Mouse (Mus musculus) stomach, embryonic 16.5 days (tissue): ENCODE data around the gene Pip5kl1. TPM values are rescaled to one million over a fixed set of nuclear protein-coding genes. Genes with fewer than 3 reads are reported as not detected.
A peak's percentile ranks its signal among the peaks of the same experiment; 100 is the strongest.

ENCODE experiments used
- ATAC-seq: fragments of 200-750 bp; cut with Nextera tagmentation; 2 replicates; pipeline ENCODE4 v1.8.0; 2017; ENCODE audit warnings: moderate number of reproducible peaks, moderate TSS enrichment; ENCODE audit not compliant: insufficient read depth, low FRiP score
- H3K27ac ChIP-seq: fragments of 300-500 bp; sonication (generic); 2 replicates; pipeline ENCODE4 v1.5.1; 2014; ENCODE audit warnings: low read length
- H3K27me3 ChIP-seq: fragments of 300-500 bp; sonication (generic); 2 replicates; pipeline ENCODE4 v1.6.1; 2014; ENCODE audit warnings: low read length, control low read depth, mixed read lengths; ENCODE audit not compliant: control insufficient read depth, insufficient read depth
- H3K36me3 ChIP-seq: fragments of 300-500 bp; sonication (generic); 2 replicates; pipeline ENCODE4 v1.6.1; 2014; ENCODE audit warnings: low read length; ENCODE audit not compliant: control insufficient read depth, insufficient read depth
- H3K4me1 ChIP-seq: fragments of 300-500 bp; sonication (generic); 2 replicates; pipeline ENCODE4 v1.6.1; 2014; ENCODE audit warnings: low read length, control low read depth, mixed read lengths; ENCODE audit not compliant: control insufficient read depth, insufficient read depth
- H3K4me2 ChIP-seq: fragments of 300-500 bp; sonication (generic); 2 replicates; pipeline ENCODE4 v1.6.1; 2014; ENCODE audit warnings: low read depth, low read length, mixed read lengths
- H3K4me3 ChIP-seq: fragments of 300-500 bp; sonication (generic); replicated peaks from 2 replicates; pipeline ENCODE4 v1.5.1; 2014; ENCODE audit warnings: mild to moderate bottlenecking, low read length
- H3K9ac ChIP-seq: fragments of 300-500 bp; sonication (generic); 2 replicates; pipeline ENCODE4 v1.6.1; 2014; ENCODE audit warnings: low read length
- H3K9me3 ChIP-seq: fragments of 300-500 bp; sonication (generic); replicated peaks from 2 replicates; pipeline ENCODE4 v1.6.1; 2016; ENCODE audit warnings: low read length, control low read depth; ENCODE audit not compliant: control insufficient read depth
- WGBS: fragments of 180-500 bp; shearing (Covaris S2); extraction: QIAGEN DNeasy Blood & Tissue Kit; methylation state at CpG from one replicate; pipeline ENCODE4 v1.1.7; 2014; 5-methylcytosine and 5-hydroxymethylcytosine counted together
- polyA plus RNA-seq: library from polyadenylated mRNA; unstranded; fragments of >200 nt; fragmentation: Nextera tagmentation; extraction: Ambion mirVana; gene quantifications from 2 replicates; pipeline ENCODE4 v1.2.1, GENCODE M21; 2015

The Pip5kl1 gene
- polyA plus RNA-seq, 1 experiment from 2014 or later, result 0.56 TPM

DNA sequence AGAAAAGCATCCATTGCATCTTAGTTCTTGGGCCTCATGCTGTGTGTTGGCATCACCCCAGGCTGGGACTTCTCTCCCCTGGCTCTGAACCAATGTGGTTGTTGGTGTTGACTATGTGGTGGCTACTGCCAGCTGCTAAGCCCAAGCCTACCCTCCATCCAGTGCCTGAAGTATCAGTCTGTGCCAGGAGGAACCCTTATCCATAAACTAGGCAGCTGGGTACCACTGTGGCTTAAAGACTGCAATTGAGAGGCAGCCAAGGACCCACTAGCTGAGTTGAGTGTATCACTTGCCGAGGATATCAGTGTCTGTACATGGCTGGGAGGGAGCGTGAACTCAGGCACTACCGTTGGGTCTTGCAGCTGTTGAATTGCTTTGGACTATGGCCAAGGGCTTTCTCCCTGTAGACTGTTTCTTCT, 31.6 kb upstream of the Pip5kl1 start:
- Histone ChIP-seq H3K9ac (no peak overlapping the region), H3K27me3 (no peaks in the 10 kb centered on the region), H3K4me1 (peaks cover 54% of the 10 kb centered on the region), H3K4me3 (no peak overlapping the region), H3K27ac (no peak overlapping the region), H3K36me3 (no peaks in the 10 kb centered on the region), H3K4me2 (no peak overlapping the region), H3K9me3 (no peaks in the 10 kb centered on the region)
- 62% methylated on average over 3 of the region's 3 CpGs for WGBS
- ATAC-seq, result no peak

DNA sequence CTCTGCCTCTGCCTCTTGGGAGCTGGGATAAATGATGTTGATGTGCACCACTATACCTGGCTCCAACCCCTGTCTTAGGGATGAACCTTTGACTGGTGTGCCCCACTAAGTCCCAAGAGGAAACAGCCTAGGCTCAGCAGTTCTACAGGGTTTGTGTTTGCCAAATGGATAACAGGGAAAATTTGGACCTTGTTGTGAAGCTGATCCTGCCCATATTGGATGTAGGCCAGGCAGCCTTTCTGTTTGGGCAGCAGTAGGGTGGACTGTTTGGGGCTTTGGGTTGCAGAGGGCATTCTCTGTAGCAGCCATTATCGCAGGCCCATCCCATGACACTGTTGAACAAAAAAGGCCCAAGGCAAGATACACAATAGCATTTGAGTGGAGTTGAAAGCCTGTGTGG, 27.6 kb upstream of the Pip5kl1 start:
- 90% methylated on average over 1 of the region's 1 CpGs for WGBS
- no peak overlapping the region for H3K9ac ChIP-seq
- no peak overlapping the region for H3K27ac ChIP-seq
- H3K9me3 ChIP-seq, result no peaks in the 10 kb centered on the region
- H3K4me1 ChIP-seq, result peaks cover 54% of the 10 kb centered on the region
- no peak overlapping the region for H3K4me3 ChIP-seq
- H3K27me3 ChIP-seq, result no peaks in the 10 kb centered on the region
- H3K36me3 ChIP-seq, result no peaks in the 10 kb centered on the region
- H3K4me2 ChIP-seq, result no peak overlapping the region
- ATAC-seq, result no peak

GRCm38 (mm10) chr2:32547380-32547779, 27.2 kb upstream of the Pip5kl1 start:
- Histone ChIP-seq H3K9me3 (no peaks in the 10 kb centered on the region), H3K4me3 (no peak overlapping the region), H3K4me2 (no peak overlapping the region), H3K27me3 (no peaks in the 10 kb centered on the region), H3K27ac (no peak overlapping the region), H3K9ac (no peak overlapping the region), H3K4me1 (peaks cover 50% of the 10 kb centered on the region), H3K36me3 (no peaks in the 10 kb centered on the region)
- 68% methylated on average over 5 of the region's 5 CpGs for WGBS
- no peak for ATAC-seq

- peak; percentile 11; the same call in 1 of the 2 replicates for ATAC-seq
- peaks cover 43% of the 10 kb centered on the region for H3K4me1 ChIP-seq
- H3K4me3 ChIP-seq, result no peak overlapping the region
- peak overlapping the region; percentile 26; the same call in 1 of the 2 replicates for H3K27ac ChIP-seq
- no peak overlapping the region for H3K9ac ChIP-seq
- no peaks in the 10 kb centered on the region for H3K36me3 ChIP-seq
- WGBS, result 87% methylated on average over 7 of the region's 7 CpGs
- H3K27me3 ChIP-seq, result no peaks in the 10 kb centered on the region
- no peak overlapping the region for H3K4me2 ChIP-seq
- no peaks in the 10 kb centered on the region for H3K9me3 ChIP-seq
These were observed 26.4 kb upstream of the Pip5kl1 start for GRCm38 (mm10) chr2:32547964-32548739.

GRCm38 (mm10) chr2:32549171-32549570, 25.4 kb upstream of the Pip5kl1 start:
- Histone ChIP-seq H3K4me3 (no peak overlapping the region), H3K4me2 (no peak overlapping the region), H3K9ac (peak overlapping the region; percentile 43; the same call in 1 of the 2 replicates), H3K27me3 (no peaks in the 10 kb centered on the region), H3K36me3 (no peaks in the 10 kb centered on the region), H3K4me1 (peaks cover 41% of the 10 kb centered on the region), H3K27ac (peak overlapping the region; percentile 81), H3K9me3 (no peaks in the 10 kb centered on the region)
- 70% methylated on average over 9 of the region's 9 CpGs for WGBS
- no peak for ATAC-seq

DNA sequence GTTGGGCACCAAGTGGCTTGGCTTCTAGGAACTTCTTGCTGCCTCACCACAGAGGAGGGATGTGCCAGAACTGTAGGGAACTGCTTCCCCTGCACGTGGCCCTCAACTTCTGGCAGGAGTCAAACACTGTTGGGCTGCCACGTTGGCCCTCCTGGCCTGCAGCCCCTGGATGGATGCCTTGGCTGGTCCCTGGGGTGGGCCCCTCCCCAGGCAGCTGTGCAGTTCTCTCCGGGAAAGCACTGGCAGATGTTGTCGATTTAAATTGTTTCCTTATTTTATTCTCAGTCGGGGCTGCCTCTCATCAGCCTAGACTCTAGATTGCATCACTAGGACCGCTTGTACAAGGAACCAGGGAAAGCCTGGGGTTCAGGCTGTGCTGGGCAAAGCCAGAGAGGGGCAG, 24.8 kb upstream of the Pip5kl1 start:
- peak overlapping the region; percentile 81 for H3K27ac ChIP-seq

DNA sequence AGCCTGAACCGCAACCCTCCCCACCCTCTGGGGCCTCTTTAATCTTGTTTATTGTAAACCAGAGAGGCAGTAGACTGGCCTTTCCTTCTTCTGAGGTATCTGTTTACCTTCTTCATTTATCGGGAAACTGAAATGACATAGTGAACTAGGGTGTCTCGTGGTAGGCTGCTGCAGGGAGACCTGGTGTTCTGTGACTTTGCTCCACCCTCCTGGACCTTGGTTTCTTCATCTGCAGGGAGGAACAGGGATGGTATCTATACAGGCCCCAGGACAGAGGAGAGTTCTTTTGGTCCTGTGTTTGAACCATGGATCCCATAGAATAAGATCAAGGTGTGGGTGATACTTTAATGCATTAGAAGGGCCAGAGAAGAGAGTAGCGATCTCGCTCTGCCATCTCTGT, 23.4 kb upstream of the Pip5kl1 start:
- no peak overlapping the region for H3K4me3 ChIP-seq
- H3K27me3 ChIP-seq, result no peaks in the 10 kb centered on the region
- no peaks in the 10 kb centered on the region for H3K36me3 ChIP-seq
- no peak overlapping the region for H3K4me2 ChIP-seq
- H3K9me3 ChIP-seq, result no peaks in the 10 kb centered on the region
- peak overlapping the region; percentile 32; the same call in 1 of the 2 replicates for H3K9ac ChIP-seq
- H3K27ac ChIP-seq, result no peak overlapping the region
- WGBS, result 66% methylated on average over 5 of the region's 5 CpGs
- H3K4me1 ChIP-seq, result peaks cover 49% of the 10 kb centered on the region
- ATAC-seq, result no peak

More for the DNA sequence above, 24.8 kb upstream of the Pip5kl1 start:
- 37% methylated on average over 6 of the region's 6 CpGs for WGBS
- peak; percentile 48; the same call in 1 of the 2 replicates for ATAC-seq
- H3K36me3 ChIP-seq, result no peaks in the 10 kb centered on the region
- H3K4me2 ChIP-seq, result peak overlapping the region; percentile 11; the same call in 1 of the 2 replicates
- H3K27me3 ChIP-seq, result no peaks in the 10 kb centered on the region
- H3K9me3 ChIP-seq, result no peaks in the 10 kb centered on the region
- H3K4me1 ChIP-seq, result peaks cover 41% of the 10 kb centered on the region
- H3K9ac ChIP-seq, result peak overlapping the region; percentile 43; the same call in 1 of the 2 replicates
- no peak overlapping the region for H3K4me3 ChIP-seq

DNA sequence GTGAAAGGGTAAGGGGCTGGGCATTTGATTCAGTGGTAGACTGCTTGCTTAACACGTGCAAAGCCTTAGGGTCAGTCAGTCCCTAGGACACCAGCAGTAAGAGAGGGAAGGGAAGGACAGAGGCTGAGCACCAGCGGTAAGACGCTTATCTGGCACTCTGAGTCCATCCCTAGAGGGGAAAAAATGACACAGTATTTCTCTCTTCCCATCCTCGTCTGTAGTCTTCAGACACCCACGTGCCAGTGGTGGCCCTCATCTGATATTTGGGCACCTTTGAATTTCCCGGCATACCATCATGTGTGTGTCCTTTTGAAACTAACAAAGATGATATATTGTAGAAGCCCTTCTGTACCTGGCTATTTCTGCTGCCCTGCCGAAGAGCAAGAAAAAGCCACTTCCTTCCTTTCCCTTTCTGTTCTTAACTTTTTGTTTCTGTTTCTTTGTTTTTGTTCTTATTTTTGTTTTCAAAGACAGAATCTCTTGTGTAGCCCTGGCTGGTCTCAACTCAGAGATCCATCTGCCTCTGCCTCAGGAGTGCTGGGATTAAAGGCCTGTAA, 20.9 kb upstream of the Pip5kl1 start:
- peaks cover 39% of the 10 kb centered on the region for H3K4me1 ChIP-seq
- no peak for ATAC-seq
- no peaks in the 10 kb centered on the region for H3K27me3 ChIP-seq
- no peak overlapping the region for H3K9ac ChIP-seq
- H3K9me3 ChIP-seq, result no peaks in the 10 kb centered on the region
- H3K4me2 ChIP-seq, result no peak overlapping the region
- no peak overlapping the region for H3K27ac ChIP-seq
- no peaks in the 10 kb centered on the region for H3K36me3 ChIP-seq
- no peak overlapping the region for H3K4me3 ChIP-seq
- 73% methylated on average over 7 of the region's 7 CpGs for WGBS

DNA sequence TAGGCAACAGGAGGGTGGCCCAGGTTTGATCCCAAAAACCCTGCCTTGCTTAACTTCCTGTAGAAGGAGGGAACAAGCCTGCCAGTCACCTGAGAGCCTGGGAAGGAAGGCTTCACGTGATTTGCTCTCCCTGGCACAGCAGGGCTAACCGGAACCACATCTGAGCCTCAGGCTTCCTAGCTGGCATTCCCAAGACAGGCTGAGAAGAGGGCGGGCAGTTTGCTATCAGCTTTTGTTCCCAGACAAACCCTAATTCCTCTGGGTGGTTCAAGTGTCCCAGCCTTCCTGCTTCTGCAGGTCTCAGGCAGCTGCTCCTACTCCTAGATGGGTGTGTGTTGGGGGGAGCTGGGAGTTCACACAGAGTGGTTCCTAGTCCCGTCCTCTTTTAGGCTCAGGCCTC, 19.1 kb upstream of the Pip5kl1 start:
- Histone ChIP-seq H3K9me3 (no peaks in the 10 kb centered on the region), H3K36me3 (no peaks in the 10 kb centered on the region), H3K9ac (peak overlapping the region; percentile 44), H3K4me2 (no peak overlapping the region), H3K27me3 (no peaks in the 10 kb centered on the region), H3K4me1 (peaks cover 21% of the 10 kb centered on the region), H3K27ac (peak overlapping the region; percentile 46; the same call in 1 of the 2 replicates), H3K4me3 (no peak overlapping the region)
- ATAC-seq, result peak; percentile 33; the same call in 1 of the 2 replicates
- 62% methylated on average over 4 of the region's 4 CpGs for WGBS
